Mouse (Mus musculus): ENCODE data around the gene Ranbp10. TPM values are rescaled to one million over a fixed set of nuclear protein-coding genes. Genes with fewer than 3 reads are reported as not detected.
A peak's percentile ranks its signal among the peaks of the same experiment; 100 is the strongest.

Ranbp10 gene
- polyA plus RNA-seq, 2 experiments = 37.0 to 60.6 TPM

DNA sequence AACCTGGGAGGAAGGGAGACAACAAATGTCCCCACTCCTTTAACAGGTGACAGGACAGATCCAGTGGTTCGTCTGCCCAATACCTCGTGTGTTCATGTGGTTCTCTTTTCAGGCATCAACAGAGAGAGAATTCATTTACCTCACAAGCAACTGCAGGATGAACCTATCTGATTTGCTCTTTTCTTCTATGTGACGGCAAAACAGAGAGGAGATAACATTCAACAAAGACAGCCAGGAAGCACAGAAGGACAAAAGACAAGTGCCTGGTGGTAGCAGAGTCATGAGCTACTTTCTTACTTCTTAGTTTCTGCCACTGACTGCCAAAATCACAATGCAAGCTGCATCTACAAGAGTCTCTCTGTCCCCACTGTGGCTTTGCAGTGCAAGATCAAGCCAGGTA, 15.6 kb downstream of the Ranbp10 start:
- H3K9ac ChIP-seq (replicated peaks) = peak overlapping the region; percentile 58
- H3K4me1 ChIP-seq (replicated peaks; ENCODE audit: control insufficient read depth in 2 of 2, insufficient read depth in 2 of 2, low read length in 1 of 2) = peaks cover 67 to 71% of the 10 kb centered on the region in 2 experiments

DNA sequence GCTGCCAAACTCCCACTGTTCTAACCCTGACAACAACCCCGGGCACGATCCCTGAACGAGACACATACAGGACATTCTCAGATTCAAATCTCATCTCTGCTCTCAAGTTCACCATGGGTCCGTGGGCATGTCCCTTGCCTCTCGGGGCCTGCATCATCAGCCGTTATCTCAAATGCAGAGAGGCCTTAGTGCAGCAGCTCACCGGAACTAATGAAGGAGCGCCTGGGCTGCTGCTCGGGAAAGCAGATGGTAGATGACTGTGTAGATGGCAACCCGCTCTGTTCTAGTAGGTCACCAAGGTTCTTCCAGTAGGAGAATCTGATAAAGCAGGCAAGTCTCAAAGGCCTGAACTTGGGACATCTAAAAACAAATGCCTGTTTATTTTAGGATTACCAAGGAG, 16.1 kb downstream of the Ranbp10 start:
- Histone ChIP-seq H3K27ac (peak overlapping the region; percentile 82), H3K9ac (replicated peaks) (peak overlapping the region; percentile 58), H3K4me1 (replicated peaks; ENCODE audit: control insufficient read depth in 2 of 2, insufficient read depth in 2 of 2, low read length in 1 of 2) (peaks cover 68 to 73% of the 10 kb centered on the region in 2 experiments), H3K9me3 (ENCODE audit: control insufficient read depth, low read length) (no peaks in the 10 kb centered on the region), H3K4me3 (ENCODE audit: insufficient read depth in 1 of 2, low read depth in 2 of 2, low read length in 2 of 2) (peak overlapping the region; percentile 4 to 34; a peak in 3 of 4 replicates), H3K36me3 (replicated peaks; ENCODE audit: control insufficient read depth, insufficient read depth, low read depth) (peaks cover 85% of the 10 kb centered on the region), H3K27me3 (ENCODE audit: control insufficient read depth, insufficient read depth, low read length) (no peaks in the 10 kb centered on the region), H3K4me2 (ENCODE audit: low read depth) (peak overlapping the region; percentile 61)
- ATAC-seq (ENCODE audit: insufficient read depth) = peak; percentile 51
- 36% methylated on average over 10 of the region's 10 CpGs for WGBS (ENCODE audit: insufficient replicate concordance)
- no peak for DNase-seq (ENCODE audit: low read depth in 3 of 3, low spot score in 3 of 3)
- TF ChIP-seq CTCF (IDR thresholded peaks at IDR 0.05; ENCODE audit: low read depth) = no peak
- no peak for TF ChIP-seq EP300 (IDR thresholded peaks at IDR 0.05; ENCODE audit: low read depth)

More for the DNA sequence above, 15.6 kb downstream of the Ranbp10 start:
- 41% methylated on average over 3 of the region's 3 CpGs for WGBS (ENCODE audit: insufficient replicate concordance)
- H3K9me3 ChIP-seq (ENCODE audit: control insufficient read depth, low read length) = no peaks in the 10 kb centered on the region
- H3K36me3 ChIP-seq (replicated peaks; ENCODE audit: control insufficient read depth, insufficient read depth, low read depth) = peaks cover 84% of the 10 kb centered on the region
- no peak for ATAC-seq (ENCODE audit: insufficient read depth)
- no peaks in the 10 kb centered on the region for H3K27me3 ChIP-seq (ENCODE audit: control insufficient read depth, insufficient read depth, low read length)
- no peak for DNase-seq (ENCODE audit: low read depth in 3 of 3, low spot score in 3 of 3)
- no peak for TF ChIP-seq EP300 (IDR thresholded peaks at IDR 0.05; ENCODE audit: low read depth)
- no peak for TF ChIP-seq CTCF (IDR thresholded peaks at IDR 0.05; ENCODE audit: low read depth)
- H3K4me3 ChIP-seq (ENCODE audit: insufficient read depth in 1 of 2, low read depth in 2 of 2, low read length in 2 of 2) = peak overlapping the region; percentile 4 to 34; a peak in 3 of 4 replicates
- peak overlapping the region; percentile 82 for H3K27ac ChIP-seq
- H3K4me2 ChIP-seq (ENCODE audit: low read depth) = peak overlapping the region; percentile 61

DNA sequence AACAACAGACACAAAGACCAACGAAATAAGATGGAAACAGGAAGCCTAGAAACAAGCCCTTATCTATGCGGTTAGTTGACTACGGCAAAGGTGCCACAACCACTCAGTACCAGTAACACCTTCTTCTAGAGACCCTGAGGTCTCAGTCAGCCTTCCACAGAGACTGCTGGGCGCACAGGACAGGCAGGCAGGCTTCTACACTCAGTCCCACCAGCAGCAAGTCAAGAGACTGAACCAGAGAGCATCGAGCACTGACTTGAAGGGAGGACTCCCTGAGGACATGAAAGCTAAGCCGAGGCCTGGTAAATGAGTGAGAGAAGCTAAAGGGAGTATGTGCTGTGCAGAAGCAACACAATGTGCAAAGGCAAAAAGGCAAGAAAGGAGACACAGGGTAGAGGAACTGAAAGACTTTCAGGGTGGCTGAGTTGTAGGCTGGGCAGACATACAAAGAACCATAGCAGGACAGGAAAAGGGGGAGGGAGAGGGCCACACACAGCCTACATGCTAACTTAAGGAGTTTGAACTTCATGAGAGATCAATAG, 16.8 kb downstream of the Ranbp10 start:
- H3K4me2 ChIP-seq (ENCODE audit: low read depth) = peak overlapping the region; percentile 61
- ATAC-seq (ENCODE audit: insufficient read depth) (no peak), DNase-seq (ENCODE audit: low read depth in 3 of 3, low spot score in 3 of 3) (no peak)
- H3K27ac ChIP-seq = peak overlapping the region; percentile 82
- peaks cover 87% of the 10 kb centered on the region for H3K36me3 ChIP-seq (replicated peaks; ENCODE audit: control insufficient read depth, insufficient read depth, low read depth)
- no peaks in the 10 kb centered on the region for H3K27me3 ChIP-seq (ENCODE audit: control insufficient read depth, insufficient read depth, low read length)
- H3K9me3 ChIP-seq (ENCODE audit: control insufficient read depth, low read length) = no peaks in the 10 kb centered on the region
- H3K9ac ChIP-seq (replicated peaks) = peak overlapping the region; percentile 5
- peaks cover 65 to 75% of the 10 kb centered on the region in 2 experiments for H3K4me1 ChIP-seq (replicated peaks; ENCODE audit: control insufficient read depth in 2 of 2, insufficient read depth in 2 of 2, low read length in 1 of 2)
- H3K4me3 ChIP-seq (ENCODE audit: insufficient read depth in 1 of 2, low read depth in 2 of 2, low read length in 2 of 2) = peak overlapping the region; percentile 1 to 34; a peak in 1 of 4 replicates
- 42% methylated on average over 6 of the region's 6 CpGs for WGBS (ENCODE audit: insufficient replicate concordance)
- no peak for TF ChIP-seq EP300 (IDR thresholded peaks at IDR 0.05; ENCODE audit: low read depth)
- no peak for TF ChIP-seq CTCF (IDR thresholded peaks at IDR 0.05; ENCODE audit: low read depth)

DNA sequence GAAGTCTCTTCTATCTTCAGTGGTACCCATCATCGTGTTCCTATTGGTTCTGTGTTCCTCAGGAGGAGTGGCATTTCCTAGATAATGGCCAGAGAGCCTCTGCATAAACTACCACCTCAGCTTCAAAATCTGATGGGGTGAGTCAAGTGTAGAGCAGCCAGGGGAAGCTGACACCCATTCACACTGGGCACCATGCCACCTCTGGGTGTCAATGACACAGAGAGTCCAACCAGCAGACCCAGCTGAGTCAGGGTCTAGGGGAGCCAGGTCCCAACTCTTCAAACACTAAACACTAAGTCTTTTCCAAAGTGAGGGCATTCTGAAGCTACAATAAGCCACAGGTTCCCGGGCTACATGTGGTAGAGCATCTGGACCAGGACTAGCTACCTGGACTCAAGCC, 18.7 kb downstream of the Ranbp10 start:
- WGBS (ENCODE audit: insufficient replicate concordance) = 86% methylated on average over 2 of the region's 2 CpGs
- H3K9me3 ChIP-seq (ENCODE audit: control insufficient read depth, low read length) = no peaks in the 10 kb centered on the region
- no peak for ATAC-seq (ENCODE audit: insufficient read depth)
- H3K27ac ChIP-seq = peak overlapping the region; percentile 47; the same call in 1 of the 2 replicates
- H3K4me1 ChIP-seq (replicated peaks; ENCODE audit: control insufficient read depth in 2 of 2, insufficient read depth in 2 of 2, low read length in 1 of 2) = peaks cover 57 to 66% of the 10 kb centered on the region in 2 experiments
- peaks cover 91% of the 10 kb centered on the region for H3K36me3 ChIP-seq (replicated peaks; ENCODE audit: control insufficient read depth, insufficient read depth, low read depth)
- H3K4me2 ChIP-seq (ENCODE audit: low read depth) = peak overlapping the region; percentile 26; the same call in 1 of the 2 replicates
- H3K4me3 ChIP-seq (ENCODE audit: insufficient read depth in 1 of 2, low read depth in 2 of 2, low read length in 2 of 2) = no peak overlapping the region
- no peak for TF ChIP-seq EP300 (IDR thresholded peaks at IDR 0.05; ENCODE audit: low read depth)
- no peak for TF ChIP-seq CTCF (IDR thresholded peaks at IDR 0.05; ENCODE audit: low read depth)
- DNase-seq (ENCODE audit: low read depth in 3 of 3, low spot score in 3 of 3) = no peak
- no peaks in the 10 kb centered on the region for H3K27me3 ChIP-seq (ENCODE audit: control insufficient read depth, insufficient read depth, low read length)
- H3K9ac ChIP-seq (replicated peaks) = no peak overlapping the region

DNA sequence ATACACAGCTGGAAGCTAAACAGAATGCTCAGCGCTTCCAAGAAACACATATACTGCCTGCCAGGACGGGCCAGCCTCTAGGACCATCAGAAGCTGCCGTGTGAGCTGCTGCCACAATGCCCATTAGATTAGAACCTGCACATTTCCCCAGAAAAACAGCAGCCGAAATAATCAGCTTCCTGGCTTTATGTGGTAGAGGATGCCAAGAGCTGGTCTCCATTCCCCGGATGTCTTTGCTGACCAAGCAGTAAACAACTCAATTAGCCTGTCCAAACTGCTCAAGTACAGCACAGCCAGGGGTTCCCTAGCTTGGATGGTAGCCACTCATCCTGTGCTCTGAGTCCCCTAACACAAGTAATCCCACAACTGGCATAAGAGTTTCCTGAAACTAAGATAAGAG, 19.4 kb downstream of the Ranbp10 start:
- Histone ChIP-seq H3K27me3 (ENCODE audit: control insufficient read depth, insufficient read depth, low read length) (no peaks in the 10 kb centered on the region), H3K4me3 (ENCODE audit: insufficient read depth in 1 of 2, low read depth in 2 of 2, low read length in 2 of 2) (no peak overlapping the region), H3K27ac (peak overlapping the region; percentile 26), H3K9me3 (ENCODE audit: control insufficient read depth, low read length) (no peaks in the 10 kb centered on the region), H3K4me1 (replicated peaks; ENCODE audit: control insufficient read depth in 2 of 2, insufficient read depth in 2 of 2, low read length in 1 of 2) (peaks cover 56 to 64% of the 10 kb centered on the region in 2 experiments), H3K4me2 (ENCODE audit: low read depth) (no peak overlapping the region), H3K9ac (replicated peaks) (peak overlapping the region; percentile 15; the same call in 1 of the 2 replicates), H3K36me3 (replicated peaks; ENCODE audit: control insufficient read depth, insufficient read depth, low read depth) (peaks cover 88% of the 10 kb centered on the region)
- TF ChIP-seq EP300 (IDR thresholded peaks at IDR 0.05; ENCODE audit: low read depth) = no peak
- TF ChIP-seq CTCF (IDR thresholded peaks at IDR 0.05; ENCODE audit: low read depth) = no peak
- DNase-seq (ENCODE audit: low read depth in 3 of 3, low spot score in 3 of 3) = no peak
- WGBS (ENCODE audit: insufficient replicate concordance) = 74% methylated on average over 5 of the region's 5 CpGs
- no peak for ATAC-seq (ENCODE audit: insufficient read depth)
